Mouse (Mus musculus): Measurements from ENCODE around the gene Gm10282.

The Gm10282 gene

DNA sequence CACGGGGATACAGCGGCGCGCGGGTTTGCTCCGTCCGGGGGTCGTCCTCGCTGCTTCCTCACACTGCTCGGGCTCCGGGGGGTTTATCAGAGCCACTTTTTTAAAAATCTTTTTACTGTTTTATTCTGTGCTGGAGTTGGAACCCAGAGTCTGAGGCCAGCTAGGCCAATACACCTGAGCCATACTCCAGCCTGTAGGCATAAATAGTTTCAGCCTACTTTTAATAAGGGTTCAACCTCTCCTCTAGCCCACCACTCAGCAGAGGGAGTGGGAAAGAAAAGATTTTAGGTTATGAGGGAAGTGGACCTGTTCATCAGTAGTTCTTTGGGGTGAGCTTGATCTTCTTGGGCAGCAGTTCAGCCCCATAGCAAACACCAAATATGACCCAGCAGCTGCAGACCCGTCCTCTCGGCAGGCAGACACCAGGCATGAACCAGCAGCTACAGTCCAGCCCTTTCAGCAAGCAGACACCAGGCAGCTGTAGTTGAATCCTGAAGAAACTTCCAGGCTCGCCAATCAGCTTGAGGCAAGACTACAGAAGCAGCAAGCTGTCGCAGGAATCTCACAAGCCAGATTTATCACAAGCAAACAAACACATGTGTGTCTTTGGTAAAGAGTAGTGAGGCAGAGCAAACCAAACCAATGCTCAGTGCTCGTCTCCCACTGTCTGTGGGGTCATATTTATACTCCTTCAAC lies at the start of gene Gm10282:
TSS of gene Gm10282 (minus strand) at position 51 of the 696 bp plus-strand sequence.
- in situ Hi-C loops (cut with MseI, MboI), result no loop called here

DNA sequence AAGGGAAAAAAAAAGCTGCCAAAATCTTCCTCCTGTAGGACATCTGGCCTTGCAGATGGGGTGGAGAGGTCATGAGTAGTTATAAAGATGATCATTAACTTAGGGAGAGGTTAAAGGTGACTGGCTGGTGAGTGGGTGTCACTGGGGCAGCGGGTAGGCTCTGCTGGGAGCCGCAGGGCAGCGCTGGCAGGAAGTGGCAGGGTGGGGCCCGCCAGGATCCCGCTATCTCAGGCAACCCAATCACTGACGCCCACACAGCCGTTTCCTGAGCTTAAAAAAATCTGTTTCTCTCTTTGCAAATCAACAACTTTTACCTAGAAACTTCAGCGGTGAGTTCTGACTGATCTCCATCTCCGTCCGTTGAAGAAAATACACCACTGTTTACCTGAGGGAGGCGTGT lies 49.2 kb upstream of the Gm10282 start:
- in situ Hi-C loops (cut with MseI, MboI), result no loop called here

DNA sequence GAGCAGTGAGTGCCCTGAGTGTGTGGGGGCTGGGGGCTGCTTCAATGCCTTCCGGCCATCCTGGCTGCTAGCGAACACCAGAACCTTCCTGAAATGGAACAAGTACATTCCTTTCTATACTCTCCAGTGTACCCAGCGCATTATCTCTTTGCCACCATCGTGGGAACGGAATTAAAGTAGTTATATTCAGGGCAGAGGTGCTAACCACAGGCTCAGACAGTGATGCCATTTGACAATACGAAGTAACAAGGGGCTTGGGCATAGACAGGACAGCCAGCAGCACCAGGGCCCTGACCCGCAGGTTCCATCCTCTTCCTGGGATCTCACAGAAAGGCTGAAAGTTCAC lies 48.6 kb upstream of the Gm10282 start:
- in situ Hi-C loops (cut with MseI, MboI), result no loop called here

DNA sequence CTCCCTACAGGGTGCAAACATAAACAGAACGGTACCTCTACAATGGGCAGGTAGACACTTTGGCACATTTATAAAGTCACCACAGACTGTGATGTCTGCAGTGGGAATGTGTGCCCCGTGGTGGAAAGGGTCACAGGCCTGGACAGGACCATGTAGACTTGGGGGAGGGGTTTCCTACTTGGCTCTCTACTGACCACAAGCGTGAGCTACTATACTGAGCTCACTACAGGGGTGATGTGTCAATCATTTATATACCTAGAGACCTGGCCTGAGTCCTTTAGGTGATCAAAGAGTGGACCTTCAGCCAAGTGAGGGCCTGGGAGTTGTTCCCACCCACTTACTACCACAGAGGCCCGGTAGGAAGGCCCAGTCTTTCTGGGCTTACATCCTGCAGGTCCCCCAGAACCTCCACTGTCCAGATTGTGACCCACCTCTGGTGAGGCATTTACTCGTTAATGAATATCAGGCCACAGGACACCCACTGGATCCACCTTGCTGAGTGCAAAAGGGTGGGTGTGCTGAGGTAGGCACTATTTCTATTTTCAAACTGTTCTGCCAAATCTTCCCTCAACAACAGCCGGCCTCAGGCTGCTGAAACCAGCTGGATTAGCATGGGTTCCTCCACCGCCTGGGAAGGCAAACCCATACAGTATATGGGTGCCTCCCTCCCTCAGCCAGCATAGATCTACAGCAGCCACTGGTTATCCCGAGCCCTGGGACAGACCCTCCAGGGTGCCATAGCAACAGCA lies 48.1 kb upstream of the Gm10282 start:
- in situ Hi-C loops (cut with MseI, MboI), result no loop called here

- in situ Hi-C loops (cut with MseI, MboI), result no loop called here
Observed at GRCm38 (mm10) chr8:72351405-72352005, 46.4 kb upstream of the Gm10282 start.

GRCm38 (mm10) chr8:72350727-72351126 lies 45.7 kb upstream of the Gm10282 start:
- in situ Hi-C loops (cut with MseI, MboI), result no loop called here

- in situ Hi-C loops (cut with MseI, MboI), result no loop called here
Observed at GRCm38 (mm10) chr8:72349838-72350237, 44.8 kb upstream of the Gm10282 start.

DNA sequence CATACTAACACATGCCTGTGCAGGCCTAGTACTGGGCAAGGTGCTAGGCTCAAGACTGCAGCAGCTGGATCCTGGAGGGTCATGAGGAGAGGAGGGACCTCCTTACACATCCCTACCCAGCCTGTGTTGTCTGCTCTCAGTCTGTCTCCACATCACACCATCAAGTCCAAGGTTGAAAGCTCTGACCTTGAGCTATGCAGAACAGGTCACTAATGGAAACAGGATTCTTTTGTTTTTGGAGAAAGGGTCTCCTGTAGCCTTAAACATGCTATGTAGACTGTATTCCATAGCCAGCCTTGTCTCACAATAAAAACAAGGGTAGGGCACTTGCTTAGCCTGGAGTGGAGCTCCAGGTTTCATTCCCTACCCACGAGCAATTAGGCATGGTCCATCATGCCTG lies 43.9 kb upstream of the Gm10282 start:
- in situ Hi-C loops (cut with MseI, MboI), result no loop called here

DNA sequence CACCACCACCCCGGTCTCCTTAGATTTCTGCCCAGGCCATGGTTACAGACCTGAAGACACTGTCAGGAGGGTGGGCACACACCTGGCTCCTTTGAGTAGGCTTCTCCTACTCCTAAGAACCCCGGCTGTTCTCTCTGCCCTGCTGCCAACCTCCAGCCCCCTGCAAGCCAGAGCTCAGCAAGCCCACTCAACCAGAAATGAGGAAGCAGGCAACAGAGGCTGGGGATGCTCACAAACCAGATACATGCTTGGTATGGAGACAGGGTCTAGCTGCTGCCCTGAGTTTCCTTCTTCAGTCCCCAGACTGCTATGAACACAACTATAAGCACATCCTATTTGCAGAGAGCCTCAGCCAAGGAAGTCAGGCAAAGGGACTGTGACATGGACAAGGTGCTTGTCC lies 43.1 kb upstream of the Gm10282 start:
- in situ Hi-C loops (cut with MseI, MboI), result no loop called here

DNA sequence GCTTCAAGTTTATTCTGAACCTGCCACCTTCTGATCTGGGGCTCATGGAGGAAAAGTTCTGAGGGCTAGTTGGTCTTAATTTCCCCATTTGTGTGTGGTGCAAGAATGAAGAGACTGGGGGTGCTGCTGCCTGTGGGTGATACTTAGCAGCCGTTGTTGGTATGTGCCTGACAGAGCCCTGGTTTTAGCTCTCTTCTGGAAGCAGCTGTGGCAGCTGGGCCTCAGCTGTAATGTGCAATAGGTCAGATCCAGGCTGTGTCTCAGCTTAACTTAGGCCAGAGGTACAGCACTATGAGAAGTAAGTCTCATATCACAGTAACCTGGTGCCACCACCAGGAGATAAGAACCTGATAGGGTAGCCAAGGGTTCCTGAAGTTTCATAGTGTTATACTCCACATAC lies 42.5 kb upstream of the Gm10282 start:
- in situ Hi-C loops (cut with MseI, MboI), result no loop called here

DNA sequence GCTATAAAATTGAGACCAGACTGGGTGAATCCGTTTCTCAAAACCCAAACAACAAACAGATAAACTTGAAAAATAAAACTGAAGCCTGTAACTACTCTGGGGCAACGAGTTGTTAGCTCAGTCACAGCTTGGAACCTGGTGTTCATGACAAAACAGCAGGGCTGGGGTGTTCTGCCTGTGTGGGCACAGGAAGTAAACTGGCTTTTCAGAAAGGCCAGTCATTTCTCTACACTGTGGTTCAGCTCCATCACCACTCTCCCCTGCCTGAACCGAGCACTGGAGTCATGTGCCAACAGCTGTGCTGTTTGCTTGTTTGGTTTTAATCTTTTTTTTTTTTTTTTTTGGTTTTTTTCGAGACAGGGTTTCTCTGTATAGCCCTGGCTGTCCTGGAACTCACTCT lies 38.7 kb upstream of the Gm10282 start:
- in situ Hi-C loops (cut with MseI, MboI), result no loop called here

- in situ Hi-C loops (cut with MseI, MboI), result no loop called here
Observed at GRCm38 (mm10) chr8:72342556-72343300, 37.7 kb upstream of the Gm10282 start.

GRCm38 (mm10) chr8:72337034-72337433 lies 32.0 kb upstream of the Gm10282 start:
- in situ Hi-C loops (cut with MseI, MboI), result no loop called here

- in situ Hi-C loops (cut with MseI, MboI), result no loop called here
Observed at GRCm38 (mm10) chr8:72336273-72336672, 31.2 kb upstream of the Gm10282 start.

DNA sequence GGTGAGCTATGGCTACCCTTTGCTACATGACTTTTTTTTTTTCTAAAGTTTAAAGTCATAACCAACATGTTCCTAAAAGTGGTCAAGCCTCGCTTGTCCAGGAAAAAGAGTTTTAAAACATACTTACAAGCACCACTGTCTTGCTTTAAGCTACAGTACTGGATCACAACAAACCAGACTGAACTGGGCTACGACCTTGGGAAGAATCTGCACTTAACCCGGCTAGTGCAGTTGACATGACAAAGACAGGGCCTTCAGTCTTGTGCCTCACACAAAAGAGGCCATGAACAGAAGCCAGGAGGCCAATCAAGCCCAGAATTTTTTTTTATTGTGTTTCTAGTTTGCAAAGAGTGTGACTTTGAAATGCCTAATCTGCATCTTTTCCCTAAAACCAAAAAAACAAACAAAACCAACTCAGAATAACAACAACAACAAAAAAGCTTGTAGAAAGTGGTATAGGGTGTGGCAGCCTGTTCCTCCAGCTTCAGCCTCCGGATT lies 29.1 kb upstream of the Gm10282 start:
- in situ Hi-C loops (cut with MseI, MboI), result no loop called here

- in situ Hi-C loops (cut with MseI, MboI), result no loop called here
Observed at GRCm38 (mm10) chr8:72333429-72334143, 28.5 kb upstream of the Gm10282 start.

DNA sequence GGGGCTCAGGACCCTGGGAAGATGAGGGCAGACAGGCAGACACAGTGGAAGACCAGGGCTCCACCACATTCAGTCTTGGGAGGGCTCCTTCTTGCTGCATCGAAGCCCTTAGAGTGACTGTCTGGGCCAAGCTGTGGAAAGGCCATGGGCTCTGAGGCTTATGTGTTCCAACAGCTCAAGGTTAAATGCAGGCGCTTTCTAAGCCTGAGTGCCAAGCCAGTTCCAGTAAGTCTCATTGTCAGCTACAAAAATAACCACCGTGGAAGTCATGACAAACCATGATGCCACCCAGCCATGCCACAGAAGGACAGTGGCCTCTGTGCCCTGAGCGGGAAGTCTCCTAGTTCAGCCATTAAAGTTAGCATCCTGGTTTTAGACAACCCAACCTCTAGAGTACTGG lies 26.6 kb upstream of the Gm10282 start:
- in situ Hi-C loops (cut with MseI, MboI), result no loop called here

DNA sequence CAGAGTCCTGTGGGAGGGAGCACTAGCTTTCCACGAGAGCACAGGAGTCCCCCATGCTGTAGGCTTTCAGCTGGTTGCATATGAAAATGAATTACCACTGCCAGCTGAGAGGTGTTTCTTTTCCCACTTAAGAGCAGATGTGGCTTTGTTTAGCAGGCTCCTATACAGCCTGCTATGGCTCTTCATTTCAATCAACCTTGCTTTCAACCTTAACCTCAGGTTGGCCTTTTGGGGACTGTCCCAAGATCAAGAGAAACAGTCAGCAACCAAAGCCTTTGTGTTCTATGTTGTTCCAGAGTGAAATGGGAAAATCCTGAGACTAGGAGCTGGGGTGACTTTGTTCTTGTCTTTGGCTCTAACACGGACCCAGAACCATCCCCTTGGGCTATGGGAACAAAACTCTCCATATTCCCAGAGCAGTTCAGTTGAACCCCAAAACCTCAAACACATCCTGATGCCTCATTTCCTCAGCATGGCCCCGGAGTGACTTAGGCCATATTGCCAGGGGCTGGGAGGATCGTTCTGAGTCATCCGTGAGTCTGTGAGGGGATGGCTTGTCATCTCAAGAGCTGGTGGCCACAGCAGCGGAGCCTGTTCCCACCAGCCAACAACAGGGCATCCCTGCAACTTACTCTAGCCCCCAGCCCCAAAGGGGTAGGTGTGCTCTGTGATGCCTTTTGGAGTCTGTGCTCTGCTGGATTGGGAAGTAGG lies 25.9 kb upstream of the Gm10282 start:
- in situ Hi-C loops (cut with MseI, MboI), result no loop called here

DNA sequence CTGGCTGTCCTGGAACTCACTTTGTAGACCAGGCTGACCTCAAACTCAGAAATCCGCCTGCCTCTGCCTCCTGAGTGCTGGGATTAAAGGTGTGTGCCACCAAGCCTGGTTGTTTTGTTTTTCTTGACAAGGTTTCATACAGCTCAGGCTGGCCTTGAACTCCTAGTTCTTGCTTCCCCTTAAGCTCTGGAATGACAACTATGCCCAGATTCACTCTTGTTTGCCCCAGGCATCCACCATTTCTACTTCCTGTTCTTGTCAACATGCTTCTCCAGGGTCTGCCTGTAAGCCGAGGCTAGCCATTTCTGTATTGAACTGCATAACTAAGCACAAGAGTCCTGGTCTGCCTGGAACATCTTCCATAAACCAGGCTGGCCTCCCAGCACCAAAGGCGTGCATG lies 24.1 kb upstream of the Gm10282 start:
- in situ Hi-C loops (cut with MseI, MboI), result no loop called here

DNA sequence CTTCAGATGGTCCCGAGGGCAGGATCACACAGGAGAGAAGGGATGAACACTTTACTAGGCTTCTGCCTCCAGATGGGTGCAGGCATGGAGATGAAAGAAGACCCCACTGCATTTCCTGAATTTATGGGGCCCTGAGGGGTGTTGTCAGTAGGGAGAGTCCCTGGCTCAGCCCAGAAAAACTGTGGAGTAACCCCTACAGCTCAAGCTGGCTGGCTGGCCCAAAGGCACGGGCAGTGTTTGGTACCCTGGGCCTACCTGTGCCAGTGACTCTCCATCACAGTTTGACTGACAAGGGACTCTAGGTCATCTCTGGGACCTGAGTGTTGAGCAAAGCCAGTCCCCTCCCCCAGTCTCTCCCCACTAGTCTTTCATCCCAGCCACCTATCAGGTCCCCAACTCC lies 19.6 kb upstream of the Gm10282 start:
- in situ Hi-C loops (cut with MseI, MboI), result no loop called here

Measured in mouse trophoblast stem cell (cell line).